Mouse (Mus musculus): ENCODE data around the gene Ropn1. TPM values are rescaled to one million over a fixed set of nuclear protein-coding genes. Genes with fewer than 3 reads are reported as not detected.
"Not testable (repeated sequence)": the region's sequence is repeated elsewhere in the genome, so short reads cannot be mapped to it uniquely, and the experiment has no call there.

Gene Ropn1
- polyA plus RNA-seq, 1 experiment from 2014 or later: not detected

- DNase-seq: peak; percentile 25
- H3K27me3 ChIP-seq; H3K27ac ChIP-seq; H3K36me3 ChIP-seq; ATAC-seq (ENCODE audit: low read depth); H3K9ac ChIP-seq; H3K4me1 ChIP-seq (replicated peaks); H3K9me3 ChIP-seq (replicated peaks): not testable (repeated sequence)
- peak overlapping the region; percentile 39 for H3K4me3 ChIP-seq (replicated peaks)
- WGBS (ENCODE audit: insufficient replicate concordance): 2% methylated on average over 16 of the region's 16 CpGs
- H3K4me2 ChIP-seq: peak overlapping the region; percentile 62
Measured at GRCm38 (mm10) chr16:34657566-34657965, 7.8 kb downstream of the Ropn1 start.

GRCm38 (mm10) chr16:34657983-34658382 lies 8.3 kb downstream of the Ropn1 start:
- 30% methylated on average over 5 of the region's 5 CpGs for WGBS (ENCODE audit: insufficient replicate concordance)
- Histone ChIP-seq H3K36me3 (no peaks in the 10 kb centered on the region), H3K4me3 (replicated peaks) (peak overlapping the region; percentile 39), H3K27ac (no peak overlapping the region), H3K9me3 (replicated peaks) (no peaks in the 10 kb centered on the region), H3K27me3 (no peaks in the 10 kb centered on the region), H3K4me1 (replicated peaks) (peaks cover 5% of the 10 kb centered on the region; the same call in 1 of the 2 replicates), H3K4me2 (peak overlapping the region; percentile 62), H3K9ac (no peak overlapping the region)
- DNase-seq (no peak), ATAC-seq (ENCODE audit: low read depth) (no peak)

DNA sequence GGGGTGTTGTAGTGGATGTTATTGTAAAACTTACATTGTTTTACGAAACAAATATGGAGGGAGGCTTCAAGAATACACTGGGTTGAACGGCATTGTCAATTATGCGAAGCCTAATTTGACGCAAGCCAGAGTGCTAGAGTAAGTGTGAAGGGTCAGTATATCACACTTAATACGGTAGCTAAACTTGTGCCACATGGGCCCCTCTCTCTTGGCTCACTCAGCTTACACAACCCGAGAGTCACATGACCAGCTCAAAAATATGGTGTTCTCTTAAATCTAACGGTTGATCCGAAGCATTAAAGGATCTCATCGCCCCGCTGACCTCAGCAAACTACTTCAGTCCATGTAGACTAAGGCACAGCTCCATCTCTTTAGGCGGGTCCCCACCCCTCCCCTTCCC lies 8.7 kb downstream of the Ropn1 start:
- H3K4me2 ChIP-seq: peak overlapping the region; percentile 62
- H3K4me1 ChIP-seq (replicated peaks): peaks cover 5% of the 10 kb centered on the region; the same call in 1 of the 2 replicates
- H3K9ac ChIP-seq: no peak overlapping the region
- H3K27ac ChIP-seq: no peak overlapping the region
- peak; percentile 39; the same call in 1 of the 2 replicates for ATAC-seq (ENCODE audit: low read depth)
- H3K27me3 ChIP-seq: no peaks in the 10 kb centered on the region
- 42% methylated on average over 11 of the region's 11 CpGs for WGBS (ENCODE audit: insufficient replicate concordance)
- H3K36me3 ChIP-seq: no peaks in the 10 kb centered on the region
- no peaks in the 10 kb centered on the region for H3K9me3 ChIP-seq (replicated peaks)
- no peak overlapping the region for H3K4me3 ChIP-seq (replicated peaks)
- DNase-seq: no peak

DNA sequence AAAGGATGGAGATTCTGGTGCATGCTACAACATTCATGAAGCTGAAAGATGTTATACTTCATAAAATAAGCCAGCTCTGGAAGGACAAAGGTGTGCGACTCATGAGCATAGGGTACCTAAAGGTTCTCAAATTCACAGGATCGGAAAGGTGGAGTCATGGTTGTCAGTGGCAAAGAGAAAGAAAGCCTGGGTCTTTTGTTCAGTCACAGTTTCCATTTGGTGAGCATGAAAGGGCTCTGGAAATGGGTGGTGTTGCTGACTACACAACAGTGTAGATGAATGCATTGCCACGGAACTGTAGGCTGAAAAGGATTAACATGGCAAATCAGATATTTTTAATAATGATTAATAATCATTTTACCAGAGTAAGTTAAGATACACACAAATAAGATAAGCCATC lies 14.8 kb downstream of the Ropn1 start:
- Histone ChIP-seq H3K9me3 (replicated peaks) (no peaks in the 10 kb centered on the region), H3K4me1 (replicated peaks) (no peaks in the 10 kb centered on the region; the same call in 1 of the 2 replicates), H3K4me2 (no peak overlapping the region), H3K36me3 (no peaks in the 10 kb centered on the region), H3K9ac (no peak overlapping the region), H3K27ac (no peak overlapping the region), H3K4me3 (replicated peaks) (no peak overlapping the region), H3K27me3 (peaks cover 19% of the 10 kb centered on the region; the same call in 1 of the 2 replicates)
- 68% methylated on average over 3 of the region's 3 CpGs for WGBS (ENCODE audit: insufficient replicate concordance)
- no peak for DNase-seq
- ATAC-seq (ENCODE audit: low read depth): no peak

GRCm38 (mm10) chr16:34667031-34667726 lies 17.5 kb downstream of the Ropn1 start:
- no peak for ATAC-seq (ENCODE audit: low read depth)
- WGBS (ENCODE audit: insufficient replicate concordance): 6% methylated on average over 20 of the region's 20 CpGs
- H3K9ac ChIP-seq: no peak overlapping the region

GRCm38 (mm10) chr16:34668341-34668740 lies 18.6 kb downstream of the Ropn1 start:
- Histone ChIP-seq H3K9ac (no peak overlapping the region), H3K4me2 (no peak overlapping the region), H3K27me3 (peaks cover 19% of the 10 kb centered on the region; the same call in 1 of the 2 replicates), H3K9me3 (replicated peaks) (no peaks in the 10 kb centered on the region), H3K36me3 (no peaks in the 10 kb centered on the region), H3K4me1 (replicated peaks) (no peaks in the 10 kb centered on the region; the same call in 1 of the 2 replicates), H3K27ac (no peak overlapping the region), H3K4me3 (replicated peaks) (no peak overlapping the region)
- DNase-seq (no peak), ATAC-seq (ENCODE audit: low read depth) (no peak)
- WGBS (ENCODE audit: insufficient replicate concordance): 64% methylated on average over 9 of the region's 9 CpGs

More at GRCm38 (mm10) chr16:34667031-34667726, 17.5 kb downstream of the Ropn1 start:
- Histone ChIP-seq H3K4me3 (replicated peaks) (no peak overlapping the region), H3K4me1 (replicated peaks) (no peaks in the 10 kb centered on the region; the same call in 1 of the 2 replicates), H3K9me3 (replicated peaks) (no peaks in the 10 kb centered on the region), H3K4me2 (peak overlapping the region; percentile 47), H3K27ac (no peak overlapping the region), H3K36me3 (no peaks in the 10 kb centered on the region), H3K27me3 (peaks cover 19% of the 10 kb centered on the region; the same call in 1 of the 2 replicates)
- DNase-seq: peak; percentile 30

GRCm38 (mm10) chr16:34671966-34672365 lies 22.2 kb downstream of the Ropn1 start:
- Histone ChIP-seq H3K27ac (no peak overlapping the region), H3K27me3 (peaks cover 14% of the 10 kb centered on the region; the same call in 1 of the 2 replicates), H3K9me3 (replicated peaks) (no peaks in the 10 kb centered on the region), H3K36me3 (no peaks in the 10 kb centered on the region), H3K4me2 (no peak overlapping the region), H3K9ac (no peak overlapping the region), H3K4me3 (replicated peaks) (no peak overlapping the region), H3K4me1 (replicated peaks) (no peaks in the 10 kb centered on the region; the same call in 1 of the 2 replicates)
- WGBS (ENCODE audit: insufficient replicate concordance): 68% methylated on average over 7 of the region's 7 CpGs
- ATAC-seq (ENCODE audit: low read depth): no peak
- no peak for DNase-seq

DNA sequence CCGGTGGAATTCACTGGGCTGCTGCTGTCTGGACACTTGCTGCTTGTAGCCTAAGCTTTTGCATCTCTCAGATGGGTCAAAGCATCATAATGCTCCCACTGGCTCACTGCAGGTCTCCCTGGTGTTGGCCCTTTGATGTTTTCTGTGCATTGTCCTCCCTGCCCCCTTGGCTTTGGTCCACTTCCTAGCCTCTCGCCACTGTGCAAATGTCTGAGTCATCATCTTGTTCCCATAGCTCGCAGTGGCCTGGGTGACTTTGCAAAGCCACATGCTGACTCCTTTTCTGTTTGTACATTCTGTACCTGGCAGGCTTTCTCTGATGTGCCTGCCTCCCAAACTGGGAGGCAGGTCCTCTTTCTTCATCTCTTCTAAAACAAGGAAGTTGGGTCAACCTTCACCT lies 23.1 kb downstream of the Ropn1 start:
- no peak overlapping the region for H3K4me2 ChIP-seq

GRCm38 (mm10) chr16:34674365-34674764 lies 24.6 kb downstream of the Ropn1 start:
- DNase-seq (no peak), ATAC-seq (ENCODE audit: low read depth) (no peak)
- 79% methylated on average over 6 of the region's 6 CpGs for WGBS (ENCODE audit: insufficient replicate concordance)
- H3K36me3 ChIP-seq: no peaks in the 10 kb centered on the region
- H3K4me1 ChIP-seq (replicated peaks): no peaks in the 10 kb centered on the region
- H3K9me3 ChIP-seq (replicated peaks): no peaks in the 10 kb centered on the region
- H3K9ac ChIP-seq: no peak overlapping the region
- H3K4me2 ChIP-seq: no peak overlapping the region
- no peaks in the 10 kb centered on the region for H3K27me3 ChIP-seq
- H3K27ac ChIP-seq: no peak overlapping the region
- H3K4me3 ChIP-seq (replicated peaks): no peak overlapping the region

More for the DNA sequence above, 23.1 kb downstream of the Ropn1 start:
- Histone ChIP-seq H3K27me3 (peaks cover 9% of the 10 kb centered on the region; the same call in 1 of the 2 replicates), H3K4me3 (replicated peaks) (no peak overlapping the region), H3K27ac (no peak overlapping the region), H3K9me3 (replicated peaks) (no peaks in the 10 kb centered on the region), H3K4me1 (replicated peaks) (no peaks in the 10 kb centered on the region), H3K36me3 (no peaks in the 10 kb centered on the region), H3K9ac (no peak overlapping the region)
- ATAC-seq (ENCODE audit: low read depth): no peak
- DNase-seq: no peak
- WGBS (ENCODE audit: insufficient replicate concordance): 47% methylated on average over 3 of the region's 3 CpGs

DNA sequence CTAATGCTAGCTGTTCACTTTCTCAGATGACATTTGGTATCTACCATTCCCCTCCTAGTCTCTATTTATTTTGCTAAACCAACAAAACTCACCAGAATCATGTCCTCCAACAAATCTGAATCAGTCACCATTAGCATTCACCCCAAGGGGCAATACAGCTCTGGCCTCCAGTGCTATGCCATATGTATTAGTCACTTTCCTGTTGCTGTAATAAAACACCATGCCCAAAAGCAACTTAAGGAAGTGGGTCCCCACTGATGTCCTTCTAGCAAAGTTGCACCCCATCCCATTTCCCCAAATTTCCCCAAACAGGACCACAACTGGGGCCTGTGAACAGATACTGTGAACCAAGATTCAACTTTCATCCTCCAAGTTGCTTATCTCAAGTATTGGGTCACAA lies 32.1 kb downstream of the Ropn1 start:
- no peaks in the 10 kb centered on the region for H3K36me3 ChIP-seq
- H3K9ac ChIP-seq: no peak overlapping the region
- H3K27me3 ChIP-seq: no peaks in the 10 kb centered on the region
- no peaks in the 10 kb centered on the region for H3K4me1 ChIP-seq (replicated peaks)
- ATAC-seq (ENCODE audit: low read depth) (no peak), DNase-seq (no peak)
- H3K27ac ChIP-seq: no peak overlapping the region
- H3K4me2 ChIP-seq: no peak overlapping the region
- no peak overlapping the region for H3K4me3 ChIP-seq (replicated peaks)
- no peaks in the 10 kb centered on the region for H3K9me3 ChIP-seq (replicated peaks)

- Histone ChIP-seq H3K27me3 (no peaks in the 10 kb centered on the region), H3K36me3 (no peaks in the 10 kb centered on the region), H3K9me3 (replicated peaks) (no peaks in the 10 kb centered on the region), H3K4me2 (no peak overlapping the region), H3K27ac (no peak overlapping the region), H3K4me3 (replicated peaks) (no peak overlapping the region), H3K9ac (no peak overlapping the region), H3K4me1 (replicated peaks) (peaks cover 17% of the 10 kb centered on the region)
- DNase-seq (no peak), ATAC-seq (ENCODE audit: low read depth) (no peak)
- WGBS (ENCODE audit: insufficient replicate concordance): 61% methylated on average over 3 of the region's 3 CpGs
Measured at GRCm38 (mm10) chr16:34689879-34690278, 40.2 kb downstream of the Ropn1 start.
